Mouse (Mus musculus): ENCODE measurements at regions not wholly inside any gene's neighbourhood (a gene's known extent, or its start where the extent isn't known, plus 50 kb on each side); places are given as distances from the start of the nearest gene placed in this dataset.

DNA sequence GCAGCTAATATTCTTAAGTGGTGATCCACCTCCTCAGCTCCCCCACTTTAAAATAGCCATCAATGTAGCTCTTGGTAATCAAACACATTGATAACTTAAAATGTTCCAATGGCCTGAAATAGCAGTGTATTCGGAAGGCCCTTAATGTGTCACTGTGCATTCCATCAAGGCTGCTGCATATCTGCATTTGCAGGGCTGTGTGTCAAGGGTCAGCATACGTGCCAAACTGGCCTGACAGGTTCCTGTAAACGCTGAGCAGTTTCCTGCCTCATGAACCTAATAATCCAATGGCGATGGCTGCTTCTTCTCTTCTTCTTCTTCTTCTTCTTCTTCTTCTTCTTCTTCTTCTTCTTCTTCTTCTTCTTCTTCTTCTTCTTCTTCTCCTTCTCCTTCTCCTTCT lies 211.7 kb upstream of the Nfe2l3 start:
- no peak for DNase-seq

DNA sequence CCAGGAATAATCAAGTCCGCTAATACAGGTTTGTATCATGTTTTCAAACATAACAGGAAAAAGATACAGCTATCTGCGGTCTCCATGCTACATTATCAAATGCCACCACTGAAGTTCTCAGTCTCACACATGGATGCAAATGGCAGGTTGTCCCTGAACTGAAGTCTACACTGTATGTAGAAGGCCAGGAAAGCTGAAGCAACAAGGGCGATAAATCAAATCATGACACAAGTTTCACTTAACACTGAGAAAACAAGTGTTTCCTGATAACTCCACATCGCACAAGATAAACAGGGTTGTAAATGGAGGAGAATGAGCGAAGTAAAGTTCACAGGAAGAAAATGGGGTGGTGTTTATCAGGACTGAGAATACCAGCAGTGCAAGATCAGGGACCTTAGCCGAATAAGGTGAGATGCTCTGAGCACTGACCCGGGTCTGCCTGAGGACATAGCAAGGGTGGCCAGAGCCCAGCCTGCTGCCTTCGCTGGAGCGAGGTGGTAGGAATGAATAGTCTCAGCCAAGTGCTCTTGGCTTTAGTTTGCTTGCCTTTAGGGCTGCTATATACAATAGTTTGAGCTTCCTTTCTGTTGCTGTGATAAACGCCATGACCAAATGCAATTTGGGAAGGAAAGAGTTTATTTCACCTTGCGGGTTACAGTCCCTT lies 196.3 kb upstream of the Nfe2l3 start:
- no peak for DNase-seq

DNA sequence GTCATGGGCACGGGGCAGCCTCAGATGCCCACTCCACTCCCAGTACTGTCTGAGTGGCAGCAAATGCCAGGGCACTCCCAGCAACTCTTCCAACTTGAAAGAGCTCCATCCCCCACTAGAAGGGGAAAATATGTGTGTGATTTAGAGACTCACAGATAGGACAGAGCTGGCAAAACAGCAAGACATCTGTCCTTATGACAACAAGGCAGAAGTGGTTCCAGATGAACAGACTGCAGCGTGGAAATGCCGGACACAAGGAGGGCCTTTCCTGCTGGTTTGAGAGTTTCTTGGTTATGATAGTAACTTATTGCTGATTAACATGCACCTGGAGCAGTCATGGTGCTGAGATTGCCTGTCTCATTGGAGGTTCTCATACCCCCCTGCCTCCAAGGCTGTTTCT lies 192.4 kb upstream of the Nfe2l3 start:
- no peak for DNase-seq

DNA sequence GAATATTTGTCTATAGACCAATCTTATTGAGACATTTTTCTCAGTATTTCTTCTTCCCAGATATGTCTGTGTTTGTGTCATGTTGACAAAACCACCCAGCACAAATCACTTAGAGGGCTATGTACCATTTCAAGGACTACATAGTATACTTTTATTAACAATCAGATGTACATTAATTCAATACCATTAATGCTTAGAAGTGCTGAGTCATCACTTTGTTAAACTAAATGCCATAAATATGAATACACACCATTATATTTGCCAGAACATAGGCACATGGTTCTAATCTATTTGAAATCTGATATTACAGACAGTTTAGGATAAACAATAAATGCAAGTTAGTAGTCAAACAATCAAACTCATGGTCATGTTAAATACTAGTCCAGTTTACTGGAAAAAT lies 182.2 kb upstream of the Nfe2l3 start:
- DNase-seq = no peak

DNA sequence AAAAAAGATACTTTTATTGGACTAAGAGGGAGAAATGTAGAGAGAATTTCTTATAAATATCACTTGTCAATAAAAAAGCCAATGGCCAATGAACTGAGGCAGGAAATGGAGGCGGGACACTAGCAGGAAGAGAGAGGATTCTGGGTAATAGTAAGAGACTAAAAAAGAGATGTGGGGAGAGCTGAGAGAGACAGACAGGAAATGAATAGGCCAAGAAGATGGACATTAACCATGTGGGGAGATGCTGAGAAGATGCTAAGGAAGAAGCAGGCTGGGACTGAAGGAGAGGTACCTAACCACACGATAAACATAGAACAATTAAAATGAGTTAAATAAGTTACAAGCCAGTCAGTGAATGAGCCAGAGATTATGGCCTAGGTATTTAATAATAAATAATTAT lies 181.0 kb upstream of the Nfe2l3 start:
- no peak for DNase-seq

DNA sequence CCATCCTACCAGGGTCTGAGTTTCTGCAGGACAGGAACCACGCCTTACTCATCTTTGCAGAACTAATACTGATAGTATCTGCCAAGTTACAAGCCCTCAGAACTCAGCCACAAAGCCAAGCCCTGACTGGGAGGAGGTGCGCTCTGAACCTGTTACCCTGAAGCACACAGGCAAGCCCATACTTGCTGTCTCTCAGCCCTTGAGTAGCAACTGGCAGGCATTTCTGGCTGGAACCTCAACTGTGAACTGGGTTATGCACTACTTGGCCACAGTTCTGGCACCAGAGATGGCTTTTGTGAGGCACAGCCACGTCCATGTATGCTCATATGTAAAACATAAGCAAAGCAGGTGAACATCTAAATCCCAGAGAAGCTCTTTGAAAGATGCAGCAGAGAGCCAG lies 179.7 kb upstream of the Nfe2l3 start:
- DNase-seq = no peak

DNA sequence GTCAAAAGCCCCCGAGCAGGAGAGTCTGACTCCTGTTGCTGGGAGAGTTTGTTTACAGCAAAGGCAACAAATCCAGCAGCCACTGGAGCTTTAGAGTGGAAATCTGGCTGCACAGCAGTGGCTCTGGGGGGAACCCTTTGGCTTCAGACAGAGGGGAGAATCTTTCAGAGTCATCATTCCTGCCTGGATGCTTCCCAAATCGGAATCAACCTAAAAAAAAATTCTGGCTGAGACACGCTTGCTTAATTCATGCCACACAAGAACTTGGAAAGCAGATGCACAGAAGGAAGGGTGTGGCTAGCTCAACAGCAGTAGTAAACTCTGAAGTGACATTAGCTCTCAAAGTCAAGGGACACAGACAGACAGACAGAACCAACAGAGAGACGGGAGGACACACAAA lies 175.8 kb upstream of the Nfe2l3 start:
- DNase-seq = no peak

DNA sequence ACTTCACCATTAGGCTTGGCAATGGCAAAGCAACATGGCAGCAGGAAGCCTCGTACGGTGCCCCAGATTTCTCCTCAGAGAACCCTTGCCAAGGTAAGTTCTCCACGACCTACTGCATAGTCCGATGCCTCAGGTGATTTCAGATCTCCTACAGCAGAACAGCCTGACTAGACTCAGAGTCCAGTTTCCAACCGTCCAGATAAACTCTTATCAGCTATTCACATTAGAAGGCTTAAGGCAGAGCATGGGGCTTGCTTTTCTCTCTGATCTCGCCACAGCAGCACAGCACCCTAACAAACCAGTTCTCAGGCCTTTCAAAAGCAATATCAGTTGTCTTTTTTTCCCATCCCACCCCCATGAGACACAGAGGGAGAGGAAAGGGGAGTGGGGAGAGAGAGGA lies 174.9 kb upstream of the Nfe2l3 start:
- DNase-seq = no peak

DNA sequence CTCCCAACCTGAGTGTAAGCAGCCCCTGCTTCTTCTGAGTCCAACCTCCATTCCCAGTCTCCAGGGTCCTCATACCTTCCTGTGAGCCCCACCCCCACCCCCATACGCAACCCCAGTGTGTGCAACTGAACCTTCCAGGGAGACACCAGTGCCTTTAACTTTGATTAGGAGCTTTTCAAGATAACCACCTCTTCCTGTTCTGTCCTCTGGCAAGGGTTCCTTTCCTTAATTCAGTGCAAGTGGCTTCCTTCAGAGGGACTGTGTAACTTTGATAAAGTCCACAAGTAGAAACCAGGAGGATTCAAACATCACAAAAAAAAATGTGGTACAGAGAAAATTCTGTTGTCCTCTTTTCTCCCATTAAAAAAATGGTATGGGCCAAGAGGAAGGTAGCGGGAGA lies 174.2 kb upstream of the Nfe2l3 start:
- DNase-seq = no peak

DNA sequence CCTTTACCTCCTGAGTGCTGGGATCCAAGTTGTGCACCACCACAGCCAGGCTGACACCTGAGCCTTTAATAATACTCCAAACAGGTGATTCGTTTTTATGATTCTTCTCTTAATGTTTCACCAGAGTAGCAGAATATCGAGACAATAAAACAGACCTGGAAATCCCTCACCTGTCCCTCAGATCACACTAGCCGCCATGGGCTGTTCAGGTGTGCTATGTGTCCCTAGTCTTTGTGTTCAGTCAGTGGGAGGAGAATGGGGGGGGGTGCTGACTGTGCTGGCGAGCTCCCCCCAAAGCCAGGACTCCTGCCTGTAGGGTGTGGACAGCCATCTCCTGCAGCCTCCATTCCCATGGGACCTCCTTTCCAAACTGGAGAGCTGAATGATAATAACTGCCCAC lies 168.9 kb upstream of the Nfe2l3 start:
- no peak for DNase-seq

DNA sequence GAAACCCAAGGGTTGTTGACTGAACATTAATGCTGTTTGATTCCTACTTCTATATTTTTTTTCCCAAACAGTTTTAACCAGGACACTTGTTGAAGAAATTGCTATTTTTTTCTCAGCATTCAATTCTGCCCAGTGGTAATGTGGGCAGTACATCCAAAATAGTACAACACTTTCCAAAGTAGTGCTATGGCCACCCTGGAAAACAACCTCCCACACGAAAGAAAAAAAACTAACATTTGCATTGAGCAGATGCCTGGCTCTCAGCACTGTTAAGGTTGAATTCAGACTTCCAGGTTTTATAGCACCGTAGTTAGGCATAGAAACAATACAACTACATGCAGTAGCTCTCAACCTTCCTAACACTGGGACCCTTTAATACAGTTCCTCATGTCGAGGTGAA lies 167.1 kb upstream of the Nfe2l3 start:
- no peak for DNase-seq

DNA sequence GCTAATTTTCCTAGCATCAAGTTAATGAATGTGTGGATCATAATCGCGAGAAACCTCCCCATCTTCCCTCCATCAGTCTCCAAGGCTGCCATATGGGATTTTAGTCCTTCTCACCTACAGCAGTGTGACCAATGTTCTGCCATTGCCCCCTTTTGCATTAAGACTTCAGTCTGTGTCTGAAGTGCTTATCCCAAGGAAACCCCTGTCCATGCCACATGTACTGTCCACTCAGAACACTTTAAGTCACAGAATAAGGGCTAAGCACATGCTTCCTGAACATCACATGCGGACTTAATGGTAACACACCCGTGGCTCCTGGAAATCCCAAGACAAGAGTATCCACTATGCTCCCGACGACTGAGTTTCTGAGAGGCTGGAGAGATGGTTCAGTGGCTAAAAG lies 165.7 kb upstream of the Nfe2l3 start:
- no peak for DNase-seq

DNA sequence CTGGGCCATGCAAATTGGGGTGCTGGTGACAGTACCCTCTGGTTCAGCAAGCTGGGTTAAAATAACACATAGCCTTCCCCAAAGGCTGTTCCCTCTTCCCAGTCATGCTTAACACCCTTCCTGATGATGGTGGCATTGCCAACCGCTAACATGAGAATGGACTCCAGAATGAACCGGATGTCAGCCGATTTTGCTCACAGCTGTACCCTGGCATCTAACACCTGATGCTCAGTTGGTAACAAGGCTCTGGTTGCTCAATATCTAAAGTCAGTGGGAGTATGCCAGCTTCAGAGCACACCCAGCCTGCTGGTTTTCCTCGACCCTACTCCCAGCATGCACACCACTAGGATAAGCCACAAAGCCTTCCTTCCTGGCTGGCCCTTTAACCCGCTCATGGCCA lies 164.6 kb upstream of the Nfe2l3 start:
- DNase-seq = no peak

DNA sequence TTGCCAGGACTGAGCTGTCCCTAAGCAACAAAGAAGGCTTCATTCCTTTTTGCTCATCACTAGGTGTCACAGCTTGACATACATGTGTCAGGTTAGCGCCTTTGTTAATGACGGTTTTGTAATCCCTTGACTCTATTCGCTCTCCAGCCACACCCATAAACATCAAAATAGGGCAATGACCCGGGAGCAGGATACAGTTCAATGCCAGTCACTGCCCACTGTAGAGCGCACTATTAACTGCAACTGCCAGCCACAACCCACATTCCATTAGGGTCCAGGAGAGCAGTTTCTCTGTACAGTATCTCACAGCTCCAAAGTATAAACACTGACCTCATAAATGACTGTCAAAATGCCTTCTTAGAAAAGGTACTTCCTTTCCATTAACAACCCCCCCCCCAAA lies 163.5 kb upstream of the Nfe2l3 start:
- no peak for DNase-seq

DNA sequence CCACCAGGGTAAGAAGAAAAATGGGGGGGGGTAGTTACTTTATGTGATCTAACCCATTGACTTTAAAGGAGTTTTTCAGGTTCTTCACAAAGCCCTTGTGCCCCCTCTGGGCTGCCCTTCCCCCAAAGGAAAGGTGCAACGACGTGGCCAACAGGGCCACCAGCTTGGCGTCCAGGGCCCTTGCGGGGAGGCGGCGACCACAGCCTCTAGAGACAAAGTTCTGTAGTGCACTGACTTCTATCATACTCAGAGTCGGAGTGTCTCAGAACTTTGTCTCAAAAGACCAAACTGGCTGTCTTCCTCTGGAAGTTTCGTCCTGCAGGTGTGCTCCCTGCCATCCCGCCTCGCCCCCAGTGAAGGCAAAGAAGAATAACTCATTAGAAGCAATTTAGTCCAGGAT lies 162.9 kb upstream of the Nfe2l3 start:
- no peak for DNase-seq

DNA sequence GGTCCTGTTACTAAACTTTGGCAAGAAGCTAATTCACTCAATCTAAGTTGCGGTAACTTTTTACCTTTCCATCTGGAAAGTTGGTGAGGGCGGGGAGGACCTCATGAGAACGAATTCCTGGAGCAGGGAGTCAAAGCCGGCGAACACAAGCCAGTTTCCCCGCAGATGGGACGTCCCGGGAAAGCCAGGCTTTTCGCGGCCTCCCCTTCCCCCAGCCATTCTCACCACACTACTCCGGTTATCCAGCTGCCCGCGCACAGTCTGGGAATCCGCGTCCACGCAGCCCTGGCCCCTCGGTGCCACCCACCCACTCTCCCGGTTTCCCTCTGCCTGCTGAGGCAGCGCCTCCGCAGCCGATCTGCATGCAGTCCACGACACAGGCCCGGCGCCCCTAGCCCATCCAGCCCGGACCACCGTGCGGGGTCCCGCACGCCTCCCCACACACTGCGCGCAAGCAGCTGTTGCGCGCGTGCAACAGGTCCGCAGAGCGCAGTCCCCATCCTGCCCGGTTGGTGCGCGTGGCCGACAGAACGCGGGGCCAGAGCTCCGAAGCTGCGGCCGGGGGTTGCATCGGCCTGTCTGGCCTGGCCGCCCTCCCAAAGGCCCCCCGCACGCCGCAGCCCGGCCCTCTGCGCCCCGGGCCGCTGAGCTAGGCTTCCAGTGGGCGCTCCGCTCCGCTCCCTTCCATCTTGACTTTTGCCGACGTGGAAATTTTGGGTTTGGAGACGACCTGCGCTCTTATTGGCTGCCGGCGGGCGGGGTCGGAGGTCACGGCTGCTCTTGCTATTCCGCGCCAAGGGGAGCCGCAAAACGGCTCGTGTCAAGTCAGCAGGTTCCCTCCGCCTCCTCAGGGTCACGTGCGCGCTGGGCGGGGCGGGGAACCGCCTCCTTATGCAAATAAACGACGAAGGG lies 162.0 kb upstream of the Nfe2l3 start:
- peak; percentile 91 for DNase-seq

DNA sequence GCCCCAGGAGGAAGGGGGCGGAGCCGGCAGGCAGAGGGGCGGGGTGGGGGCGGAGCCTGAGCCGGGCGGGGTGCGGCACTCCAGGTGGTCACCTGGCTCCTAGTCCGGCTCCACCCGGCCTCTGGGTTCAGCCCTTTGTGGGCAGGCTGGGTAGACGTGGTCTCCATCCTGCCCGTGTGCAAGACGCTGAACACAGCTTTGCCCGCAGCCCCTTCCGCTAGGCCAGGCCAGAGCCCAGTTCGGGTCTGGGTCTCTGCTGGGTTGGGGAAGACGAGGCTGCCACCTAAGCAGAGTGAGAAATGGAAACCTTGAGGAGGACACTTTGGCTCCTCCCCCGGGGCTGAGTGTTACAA lies 161.4 kb upstream of the Nfe2l3 start:
- DNase-seq = no peak

DNA sequence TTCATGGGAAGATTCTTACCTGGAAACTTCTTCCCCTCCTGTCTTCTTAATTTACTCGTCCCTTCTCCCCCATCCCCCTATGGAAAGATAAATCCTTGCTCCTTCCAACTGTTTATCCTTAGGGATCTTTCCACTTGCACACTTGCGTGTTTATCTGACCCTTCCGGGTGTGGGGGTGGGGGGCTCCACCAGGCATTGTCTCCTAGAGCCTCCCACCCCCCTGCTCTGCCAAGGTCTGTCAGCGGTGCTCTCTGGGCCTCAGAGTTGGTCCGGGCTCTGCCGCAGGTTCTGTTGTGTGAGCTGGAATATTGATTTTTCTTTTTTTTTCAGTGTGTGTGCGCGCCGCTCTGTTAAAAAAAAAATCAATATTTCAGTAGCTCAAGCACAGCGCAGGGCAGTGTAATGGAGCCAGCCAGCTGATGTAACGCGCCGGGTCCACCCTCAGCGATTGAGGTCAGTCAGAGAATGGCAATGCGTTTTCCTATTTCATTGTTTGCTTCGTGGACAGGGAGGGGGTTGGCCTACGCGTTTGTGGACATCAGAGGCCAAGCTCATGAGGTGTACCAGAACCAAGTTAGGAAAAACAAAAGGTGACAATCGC lies 160.2 kb upstream of the Nfe2l3 start:
- DNase-seq = no peak

DNA sequence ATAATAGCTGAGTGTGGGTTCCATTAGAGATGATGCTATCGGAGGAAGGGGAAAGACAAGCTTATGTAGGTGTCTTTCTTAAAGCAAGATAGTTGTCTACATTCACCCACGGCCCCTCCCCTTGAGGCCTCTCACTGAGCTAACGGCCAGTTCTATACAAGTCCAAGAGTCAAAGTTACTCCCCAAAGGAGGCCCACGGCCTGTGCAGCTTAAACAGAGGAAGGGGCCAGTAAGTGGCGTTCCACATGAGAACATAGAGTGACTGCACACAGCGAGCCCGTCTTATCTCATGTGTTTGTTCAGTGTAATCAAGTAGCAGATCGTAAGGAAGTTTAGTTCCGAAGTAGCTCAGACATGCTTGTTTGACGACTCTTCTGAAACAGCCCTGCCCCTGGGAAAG lies 153.0 kb upstream of the Nfe2l3 start:
- DNase-seq = no peak

DNA sequence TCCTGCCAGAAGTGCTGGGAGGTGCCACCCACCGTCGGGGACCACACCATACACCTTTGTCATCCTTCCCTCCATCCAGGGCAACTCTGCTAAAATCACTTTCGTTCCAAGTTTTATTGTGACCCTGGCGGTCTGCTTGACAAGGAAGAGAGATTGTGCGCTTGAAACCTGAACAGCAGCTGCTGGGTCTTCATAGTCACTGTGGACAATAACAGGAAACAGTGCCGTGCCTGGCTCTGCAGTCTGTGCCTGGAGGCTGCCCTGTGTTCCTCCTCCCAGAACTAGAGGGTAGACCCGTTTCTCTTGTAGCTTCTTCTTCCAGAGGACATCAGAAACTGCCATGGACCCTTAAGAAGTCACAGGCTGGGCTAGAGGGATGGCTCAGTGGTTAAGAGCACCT lies 152.2 kb upstream of the Nfe2l3 start:
- DNase-seq = no peak

DNA sequence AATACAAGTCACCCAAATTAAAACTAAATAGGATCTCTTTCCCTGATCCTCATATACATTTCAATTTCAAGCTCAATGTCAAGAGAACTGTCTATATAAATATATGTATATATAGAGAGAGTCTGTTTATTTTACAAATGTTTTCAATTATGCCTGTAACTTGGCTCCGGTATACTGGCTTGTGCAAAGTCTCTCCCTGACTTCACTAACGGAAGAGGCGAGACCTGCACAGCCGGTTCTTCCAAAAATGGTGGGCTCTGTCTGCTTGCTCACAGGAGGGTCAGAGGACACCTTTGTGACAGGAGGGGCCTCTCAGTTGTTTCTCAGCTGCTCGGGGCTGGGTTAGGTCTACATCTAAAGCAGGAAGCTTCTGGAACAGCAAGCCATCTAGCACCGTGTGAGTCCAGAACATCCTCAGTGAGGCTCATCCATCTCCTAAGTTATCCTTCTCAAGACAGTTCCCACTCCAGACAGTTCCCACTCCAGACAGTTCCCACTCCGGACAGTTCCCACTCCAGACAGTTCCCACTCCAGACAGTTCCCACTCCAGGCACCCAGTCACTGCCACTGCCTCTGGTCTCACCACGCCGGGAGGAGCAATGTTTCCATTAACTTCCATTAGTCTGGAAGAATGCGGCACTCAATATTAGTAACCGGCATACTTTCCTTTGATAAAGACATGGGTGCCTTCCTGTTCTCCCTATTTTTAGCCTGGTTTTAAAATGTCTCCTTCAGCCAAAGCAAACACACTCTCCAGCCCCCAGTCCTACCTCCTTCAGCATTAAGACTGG lies 148.4 kb upstream of the Nfe2l3 start:
- no peak for DNase-seq

DNA sequence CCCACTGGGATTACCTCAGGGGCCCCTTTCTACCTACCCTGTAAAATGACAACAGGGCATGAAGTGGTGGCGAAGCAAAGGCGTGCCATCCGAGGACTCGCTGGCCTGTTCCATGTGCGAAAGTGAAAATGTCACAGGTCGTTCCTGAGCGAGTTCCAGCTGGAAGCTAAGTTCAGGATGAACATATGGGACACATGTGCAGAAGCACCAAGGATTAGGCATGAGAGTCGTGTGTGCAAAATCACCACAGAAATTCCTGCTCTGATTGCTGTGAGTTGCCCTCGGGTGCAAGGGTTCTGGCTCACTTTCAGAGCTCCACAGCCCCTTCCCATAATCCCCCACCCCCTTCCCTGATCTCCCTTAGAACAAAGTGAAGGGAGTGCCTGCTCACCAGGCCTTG lies 147.6 kb upstream of the Nfe2l3 start:
- DNase-seq = no peak

DNA sequence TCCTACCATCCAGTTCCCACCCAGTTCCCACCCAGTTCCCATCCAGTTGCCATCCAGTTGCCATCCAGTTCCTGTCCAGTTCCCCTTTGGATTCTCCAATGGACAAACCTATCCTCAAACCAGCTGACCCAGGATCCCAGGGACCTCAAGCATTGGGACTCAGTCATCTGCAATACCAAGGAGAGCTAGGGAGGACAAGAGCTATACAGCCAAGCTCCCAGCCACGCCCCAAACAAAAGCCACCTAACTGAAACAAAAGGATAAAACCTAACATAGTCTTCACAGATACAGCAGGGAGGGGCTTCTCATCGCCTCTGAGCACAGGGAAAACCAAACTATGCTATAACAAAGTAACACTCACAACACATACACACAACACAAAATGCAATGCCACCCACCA lies 145.6 kb upstream of the Nfe2l3 start:
- no peak for DNase-seq
